Mouse (Mus musculus) hindlimb bud, embryonic 11.5 days (tissue): ENCODE data around the gene Ywhab.

ENCODE experiments used
- DNase-seq: peaks from one replicate; pipeline ENCODE4 v3.0.0-alpha.2; 2012; ENCODE audit warnings: low read depth, low spot score; ENCODE audit errors: extremely low spot score

The Ywhab gene

GRCm38 (mm10) chr2:164007987-164008545 is 13.3 kb downstream of the Ywhab start:
- no peak for DNase-seq

- DNase-seq = no peak
Measured at GRCm38 (mm10) chr2:164009227-164009626, 14.5 kb downstream of the Ywhab start.

GRCm38 (mm10) chr2:164010496-164010895 is 15.7 kb downstream of the Ywhab start:
- no peak for DNase-seq

GRCm38 (mm10) chr2:164010944-164011343 is 16.2 kb downstream of the Ywhab start:
- no peak for DNase-seq

- no peak for DNase-seq
Measured at GRCm38 (mm10) chr2:164015304-164015703, 20.5 kb downstream of the Ywhab start.

- DNase-seq = no peak
Measured at GRCm38 (mm10) chr2:164018910-164019309, 24.1 kb downstream of the Ywhab start.

- no peak for DNase-seq
Measured at GRCm38 (mm10) chr2:164019943-164020342, 25.2 kb downstream of the Ywhab start.

GRCm38 (mm10) chr2:164022104-164022503 is 27.3 kb downstream of the Ywhab start:
- DNase-seq = no peak

- DNase-seq = no peak
Measured at GRCm38 (mm10) chr2:164025150-164025549, 30.4 kb downstream of the Ywhab start, which contains the start of gene Pabpc1l. Gene Pabpc1l (plus strand): TSS chr2:164025450.

- no peak for DNase-seq
Measured at GRCm38 (mm10) chr2:164031147-164031546, 36.4 kb downstream of the Ywhab start.

- no peak for DNase-seq
Measured at GRCm38 (mm10) chr2:164032973-164033372, 38.2 kb downstream of the Ywhab start.

GRCm38 (mm10) chr2:164036520-164037019 is 41.8 kb downstream of the Ywhab start:
- DNase-seq = no peak

GRCm38 (mm10) chr2:164038407-164039028 is 43.8 kb downstream of the Ywhab start:
- no peak for DNase-seq

GRCm38 (mm10) chr2:164040949-164041348 is 46.2 kb downstream of the Ywhab start:
- no peak for DNase-seq

- no peak for DNase-seq
Measured at GRCm38 (mm10) chr2:164041523-164041922, 46.8 kb downstream of the Ywhab start.

GRCm38 (mm10) chr2:164047197-164047690 is 52.5 kb downstream of the Ywhab start:
- DNase-seq = no peak

- no peak for DNase-seq
Measured at GRCm38 (mm10) chr2:164053767-164054166, 59.0 kb downstream of the Ywhab start.

GRCm38 (mm10) chr2:164054671-164055070 is 59.9 kb downstream of the Ywhab start:
- no peak for DNase-seq

- DNase-seq = no peak
Measured at GRCm38 (mm10) chr2:164059634-164060235, 65.0 kb downstream of the Ywhab start.
